Mouse (Mus musculus) liver, adult 2 months (tissue): ENCODE results near the gene Fbxo6.

Experiments used
- CTCF ChIP-seq: fragments of 200-500 bp; IDR thresholded peaks from 2 replicates; pipeline ENCODE4 v1.5.1; 2011; ENCODE audit warnings: low read depth, low read length, control low read depth
- POLR2A ChIP-seq: fragments of 200-500 bp; IDR thresholded peaks from 2 replicates; pipeline ENCODE4 v1.6.1; 2011; ENCODE audit warnings: low read length, control low read depth; ENCODE audit not compliant: insufficient read depth; ENCODE audit errors: extremely low read depth

DNA sequence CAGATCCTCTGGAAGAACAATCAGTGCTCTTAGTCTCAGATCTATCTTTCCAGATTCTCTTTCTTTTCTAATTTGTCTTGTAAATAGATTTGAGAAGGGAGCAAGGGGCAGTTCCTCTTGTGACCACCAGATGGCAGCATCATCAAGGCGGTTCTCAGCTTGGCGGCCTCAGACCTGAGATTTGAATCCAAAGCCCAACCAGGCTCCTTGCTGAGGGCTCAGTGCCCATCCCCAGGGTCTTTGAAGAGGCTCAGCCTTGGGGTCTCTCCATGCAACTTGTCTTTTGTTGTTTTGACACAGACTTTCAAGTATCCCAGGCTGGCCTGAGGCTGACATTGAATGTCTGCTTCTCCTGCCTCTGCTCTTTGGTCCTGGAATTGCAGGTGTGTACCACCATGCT is 18.9 kb upstream of the Fbxo6 start:
- TF ChIP-seq POLR2A (no peak), CTCF (peak; percentile 96)
